Mouse (Mus musculus) thymus, postnatal 0 days (tissue): ENCODE measurements around the gene Bmf. TPM values are rescaled to one million over a fixed set of nuclear protein-coding genes. Genes with fewer than 3 reads are reported as not detected.

Experiments
- DNase-seq: peaks from one replicate; pipeline ENCODE4 v3.0.0-alpha.2; 2015; ENCODE audit warnings: low spot score
- polyA plus RNA-seq: library from polyadenylated mRNA; unstranded; fragments of >200 nt; fragmentation: Nextera tagmentation; extraction: Ambion mirVana; gene quantifications from 2 replicates; pipeline ENCODE4 v1.2.1, GENCODE M21; 2015

Bmf gene
- polyA plus RNA-seq, 1 experiment from 2014 or later: 10.0 TPM

DNA sequence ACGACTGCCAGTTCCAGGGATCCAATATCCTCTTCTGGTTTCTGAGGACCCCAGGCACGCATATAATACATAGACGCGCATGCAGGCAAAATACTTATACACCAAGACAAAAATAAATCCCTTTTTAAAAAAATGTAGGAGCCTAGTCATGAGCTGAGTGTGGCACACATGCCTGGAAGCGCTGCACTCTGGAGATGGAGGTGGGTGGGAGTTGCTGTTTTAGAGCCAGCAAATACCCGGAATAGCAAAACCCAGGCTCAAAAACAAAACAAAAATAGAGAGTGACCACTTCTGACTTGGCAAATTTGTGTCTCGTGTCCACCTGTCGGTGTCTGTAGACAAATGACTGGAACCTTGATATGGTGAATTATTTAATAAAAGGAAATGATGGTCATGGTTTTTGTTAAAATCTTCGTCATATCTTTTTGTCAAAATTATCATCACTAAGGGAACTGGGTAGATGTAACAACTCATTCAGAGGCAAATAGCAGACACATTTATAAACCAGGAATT is 65.0 kb downstream of the Bmf start:
- DNase-seq: no peak

DNA sequence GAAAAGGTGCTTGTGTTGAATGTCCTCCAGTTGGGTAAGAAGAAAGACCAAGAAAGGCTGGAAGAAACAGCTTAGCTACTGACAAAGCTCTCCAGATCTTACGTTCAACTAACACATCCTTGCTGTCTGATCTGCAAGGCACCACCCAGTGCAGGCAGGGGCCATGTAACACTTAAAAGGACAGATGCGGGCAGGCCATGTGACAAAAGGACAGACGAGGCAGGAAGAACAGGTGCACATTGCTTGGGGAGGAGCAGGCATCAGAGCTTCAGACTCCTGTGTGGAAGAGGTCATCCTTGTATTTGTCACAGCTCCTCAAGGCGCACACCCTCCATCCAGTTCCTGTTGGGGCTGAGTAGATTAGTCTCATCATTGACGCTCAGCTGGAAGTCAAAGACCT is 66.5 kb downstream of the Bmf start:
- DNase-seq: peak; percentile 69

DNA sequence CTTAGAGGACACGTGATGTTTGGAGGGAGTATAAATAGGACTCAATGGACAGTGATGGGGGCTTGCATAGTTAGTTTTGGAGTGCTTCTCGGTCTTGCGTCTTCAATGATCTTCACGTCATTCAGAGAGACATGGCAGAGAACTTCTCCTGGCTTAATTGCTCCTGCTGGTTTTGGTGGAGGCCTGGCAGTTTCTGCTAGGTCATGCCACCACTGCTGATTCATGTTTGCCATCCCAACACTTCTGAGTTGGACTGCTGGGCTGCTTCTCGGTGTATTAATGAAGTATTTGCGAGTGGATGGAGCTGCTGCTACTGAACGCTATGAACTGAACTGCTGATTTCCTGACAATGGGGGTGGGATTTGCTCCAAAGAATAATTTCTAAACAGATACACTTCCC is 68.6 kb downstream of the Bmf start:
- no peak for DNase-seq

DNA sequence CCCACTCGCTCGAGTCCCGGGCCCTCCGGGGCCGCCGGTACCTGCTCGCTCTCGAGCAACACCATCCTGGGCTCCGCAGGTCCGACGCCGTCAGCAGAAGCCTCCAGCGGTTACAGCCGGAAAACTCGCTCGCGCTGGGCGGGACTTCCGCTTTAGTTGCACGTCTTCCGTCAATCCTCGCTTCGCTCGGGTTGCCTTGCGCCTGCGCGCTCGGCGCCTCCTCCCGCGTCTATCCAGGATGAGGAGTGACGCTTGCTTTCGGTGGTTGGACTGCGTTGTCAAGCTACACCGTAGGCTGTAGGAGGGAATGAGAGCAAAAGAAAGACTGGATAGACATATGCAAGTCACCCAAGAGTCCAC is 70.0 kb downstream of the Bmf start, which contains the start of gene Srp14:
Gene Srp14 (minus strand): TSS at position 162 of the 360 bp plus-strand sequence.
- peak; percentile 98 for DNase-seq

DNA sequence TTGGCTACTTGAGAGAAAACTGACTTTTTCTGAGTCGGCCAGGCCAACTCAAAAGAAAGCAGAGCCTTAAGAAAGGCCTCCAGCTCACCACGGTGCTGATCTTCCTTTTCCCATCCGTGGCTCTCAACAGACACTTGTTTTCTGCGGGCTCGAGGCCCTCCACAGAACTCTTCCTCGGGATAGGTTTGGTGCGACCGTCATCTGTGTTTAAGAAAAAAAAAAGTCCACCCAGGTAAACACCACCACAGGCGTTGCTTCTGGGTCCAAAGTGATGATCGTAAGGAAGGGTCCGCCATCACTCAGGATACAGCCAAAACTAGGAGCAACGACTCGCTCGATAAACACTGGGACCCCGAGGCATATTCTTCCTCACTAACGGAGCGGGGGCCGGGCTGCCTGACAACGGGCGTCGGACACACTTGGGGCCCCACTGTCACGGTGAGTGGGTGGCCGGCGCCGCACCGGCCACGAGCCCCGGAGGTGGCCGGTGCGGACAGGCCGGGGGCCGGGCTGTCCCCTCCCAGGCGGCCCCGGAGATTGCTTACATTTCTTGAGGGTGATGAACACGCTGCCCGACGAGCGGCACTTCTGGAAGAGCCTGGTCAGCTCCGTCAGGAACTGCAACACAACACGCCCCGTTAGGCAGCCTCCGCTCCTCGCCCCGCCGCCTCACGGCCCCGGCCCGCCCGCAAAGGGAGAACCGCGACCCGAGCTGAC is 70.5 kb downstream of the Bmf start:
- peak; percentile 21 for DNase-seq

Other genes starting within 250 kb of the Bmf start
- 0.09 and 0.30 TPM in 2 replicates for gene Gpr176, start 176.3 kb downstream of the Bmf start, polyA plus RNA-seq
- gene Eif2ak4, start 161.1 kb downstream of the Bmf start, polyA plus RNA-seq: 3.7 and 4.1 TPM in 2 replicates
- gene Srp14, start 70.0 kb downstream of the Bmf start, polyA plus RNA-seq: 372 and 403 TPM in 2 replicates
- 85.5 and 87.8 TPM in 2 replicates for gene Bub1b, start 48.5 kb upstream of the Bmf start, polyA plus RNA-seq
- gene Pak6, start 113.6 kb upstream of the Bmf start, polyA plus RNA-seq: 0.53 and 0.91 TPM in 2 replicates
- not detected in 2 replicates for gene Ankrd63, start 154.3 kb upstream of the Bmf start, polyA plus RNA-seq
- gene Plcb2, start 178.8 kb upstream of the Bmf start, polyA plus RNA-seq: 10.1 and 11.8 TPM in 2 replicates
- gene Inafm2, start 196.1 kb upstream of the Bmf start, polyA plus RNA-seq: 22.3 and 26.4 TPM in 2 replicates
- 0.27 and 0.28 TPM in 2 replicates for gene Ccdc9b, start 213.0 kb upstream of the Bmf start, polyA plus RNA-seq
- gene Phgr1, start 223.1 kb upstream of the Bmf start, polyA plus RNA-seq: 0.92 and 1.5 TPM in 2 replicates
- gene Disp2, start 230.0 kb upstream of the Bmf start, polyA plus RNA-seq: 0.07 and 0.09 TPM in 2 replicates